Mouse (Mus musculus) heart, postnatal 10 days (tissue): Measurements from ENCODE around the gene Zdhhc14. TPM values are rescaled to one million over a fixed set of nuclear protein-coding genes. Genes with fewer than 3 reads are reported as not detected.

Experiments used
- DNase-seq, 2 experiments: peaks; one replicate each; pipeline ENCODE4 v3.0.0; 2021
- intact Hi-C: fragments of 180-260 bp; cut with DNase I; formaldehyde crosslinking; loops from one replicate; pipeline ENCODE4 v1.15.1; 2025
- total RNA-seq, 2 experiments: library from RNA; stranded (reverse); gene quantifications; 2 replicates each; pipeline ENCODE4 v1.2.3; 2021

The Zdhhc14 gene
- total RNA-seq, 2 experiments from 2014 or later, result 3.6 TPM

- intact Hi-C loops, result no loop called here
- no peak for DNase-seq
Observed at GRCm38 (mm10) chr17:5713141-5713540, 220.8 kb downstream of the Zdhhc14 start.

DNA sequence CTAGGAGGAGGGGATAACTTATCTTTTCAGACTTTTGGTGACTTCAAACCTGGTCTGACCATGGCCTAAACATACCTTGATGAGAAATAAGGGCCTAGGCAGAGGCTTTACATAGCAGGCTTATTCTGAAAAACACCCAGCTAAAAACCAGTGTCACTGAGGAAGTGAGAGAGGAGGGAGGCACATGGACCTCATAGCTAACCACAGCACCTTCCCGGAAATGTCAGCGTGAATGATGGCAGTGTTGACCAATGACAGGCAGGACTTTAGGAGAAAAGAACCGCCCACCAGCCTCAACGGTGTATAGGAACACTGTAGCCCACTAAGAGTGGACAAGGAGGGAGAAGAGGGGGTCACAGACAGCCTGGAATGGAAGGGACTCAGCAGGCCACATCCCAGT, 224.6 kb downstream of the Zdhhc14 start:
- intact Hi-C loops, result no loop called here
- no peak for DNase-seq

DNA sequence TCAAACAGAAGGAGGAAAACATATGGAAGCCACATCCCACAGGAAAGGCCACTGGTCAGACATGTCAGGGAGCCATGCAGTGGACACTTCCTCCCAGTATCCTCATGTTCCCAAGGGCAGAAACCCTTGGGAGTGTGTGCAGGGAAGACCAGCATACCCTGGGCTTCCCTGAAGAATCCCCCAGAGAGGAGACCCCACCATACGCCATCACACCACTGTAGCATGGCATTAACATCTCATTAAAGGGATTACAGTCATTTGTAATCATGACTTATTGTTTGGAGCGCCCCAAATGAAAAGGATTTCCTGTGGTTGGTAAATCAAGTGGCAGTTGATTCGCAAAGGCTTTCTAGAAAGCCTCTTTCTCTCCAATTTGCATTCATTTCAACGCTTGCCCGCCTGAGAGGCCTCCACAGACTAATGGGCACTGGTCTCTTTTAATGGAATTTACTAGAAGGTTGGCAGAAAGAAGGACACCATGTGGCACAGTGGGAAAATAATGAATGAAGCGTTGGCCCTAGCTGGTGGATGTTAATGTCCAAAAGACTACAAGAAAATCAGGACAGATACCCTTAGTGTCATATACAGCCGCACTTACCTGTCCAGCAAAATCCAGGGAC, 226.5 kb downstream of the Zdhhc14 start:
- intact Hi-C loops, result no loop called here
- no peak for DNase-seq

- intact Hi-C loops, result no loop called here
Observed at GRCm38 (mm10) chr17:5722802-5723201, 230.4 kb downstream of the Zdhhc14 start.

GRCm38 (mm10) chr17:5723601-5724189, 231.3 kb downstream of the Zdhhc14 start:
- intact Hi-C loops, result no loop called here
- peak in 1 of 2 experiments; percentile 21 for DNase-seq

More at GRCm38 (mm10) chr17:5722802-5723201, 230.4 kb downstream of the Zdhhc14 start:
- DNase-seq, result no peak

DNA sequence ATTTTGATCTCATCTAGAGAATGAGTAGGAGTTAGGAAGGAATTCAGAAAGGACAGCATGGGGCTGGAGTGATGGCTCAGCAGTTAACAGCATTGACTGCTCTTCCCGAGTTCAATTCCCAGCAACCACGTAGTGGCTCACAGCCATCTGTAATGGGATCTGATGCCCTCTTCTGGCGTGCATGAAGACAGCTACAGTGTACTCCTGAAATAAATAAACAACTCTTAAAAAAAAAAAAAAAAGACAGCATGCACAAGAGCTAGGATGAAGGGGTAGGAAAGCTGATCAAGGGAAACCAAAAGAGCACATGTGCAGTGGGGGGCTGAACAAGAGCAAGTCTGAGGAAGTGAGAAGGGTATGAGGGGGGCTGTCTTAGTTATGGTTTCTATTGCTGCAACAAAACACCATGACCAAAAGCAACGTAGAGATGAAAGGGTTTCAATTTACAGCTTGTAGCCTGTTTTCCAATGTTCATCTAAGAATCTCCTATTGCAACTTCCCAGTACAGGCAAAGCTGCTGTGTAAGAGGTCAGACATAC, 237.3 kb downstream of the Zdhhc14 start:
- no peak for DNase-seq
- intact Hi-C loops, result loop anchor here (5.0 kb wide), 1 partner anchor 287 kb away; the partner anchor contains the start of gene Tmem242

GRCm38 (mm10) chr17:5730538-5730937, 238.2 kb downstream of the Zdhhc14 start:
- no peak for DNase-seq
- intact Hi-C loops, result loop anchor here (5.0 kb wide), 1 partner anchor 288 kb away; the partner anchor contains the start of gene Tmem242

DNA sequence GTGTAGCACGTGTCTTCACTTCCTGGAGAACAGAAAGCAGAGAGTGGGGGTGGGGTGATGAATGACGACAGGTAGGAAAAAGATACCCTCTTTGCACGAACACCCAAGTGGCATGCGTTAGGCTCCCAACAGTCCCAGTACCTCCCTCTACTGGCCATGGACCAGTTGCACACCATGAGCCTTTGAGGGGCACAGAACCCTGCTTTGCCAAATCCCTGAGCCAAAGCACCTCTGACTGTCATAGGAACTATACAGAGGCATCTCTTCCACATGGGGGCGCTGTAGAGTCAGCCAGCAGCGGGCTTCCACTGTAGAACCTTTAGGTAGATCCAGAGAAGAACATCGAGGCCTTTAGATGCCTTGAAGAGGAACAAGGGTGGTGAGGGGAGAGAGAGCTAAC, 241.0 kb downstream of the Zdhhc14 start:
- intact Hi-C loops, result loop anchor here (5.0 kb wide), 1 partner anchor 291 kb away; the partner anchor contains the start of gene Tmem242
- peak; percentile 22 to 50 for DNase-seq

GRCm38 (mm10) chr17:5741061-5741460, 248.7 kb downstream of the Zdhhc14 start:
- intact Hi-C loops, result no loop called here
- no peak for DNase-seq

DNA sequence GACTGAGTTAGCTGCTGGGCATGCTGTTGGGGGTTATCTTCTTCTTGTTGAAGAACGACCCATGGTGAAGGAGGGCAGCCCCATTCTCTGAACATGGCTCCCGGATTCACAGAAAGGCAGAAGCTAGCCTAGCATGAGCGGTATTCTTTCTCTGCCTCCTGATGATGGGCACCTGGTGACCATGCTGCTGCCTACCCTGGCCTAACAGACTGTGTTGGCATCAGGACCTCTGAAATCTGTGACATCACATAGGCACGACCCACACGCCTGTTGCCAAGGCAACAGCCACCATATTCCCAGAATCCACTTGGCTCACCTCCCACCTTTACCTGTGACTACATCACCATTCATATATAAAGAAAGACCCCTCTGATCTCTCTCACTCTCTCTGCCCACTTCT, 251.7 kb downstream of the Zdhhc14 start:
- DNase-seq, result no peak

DNA sequence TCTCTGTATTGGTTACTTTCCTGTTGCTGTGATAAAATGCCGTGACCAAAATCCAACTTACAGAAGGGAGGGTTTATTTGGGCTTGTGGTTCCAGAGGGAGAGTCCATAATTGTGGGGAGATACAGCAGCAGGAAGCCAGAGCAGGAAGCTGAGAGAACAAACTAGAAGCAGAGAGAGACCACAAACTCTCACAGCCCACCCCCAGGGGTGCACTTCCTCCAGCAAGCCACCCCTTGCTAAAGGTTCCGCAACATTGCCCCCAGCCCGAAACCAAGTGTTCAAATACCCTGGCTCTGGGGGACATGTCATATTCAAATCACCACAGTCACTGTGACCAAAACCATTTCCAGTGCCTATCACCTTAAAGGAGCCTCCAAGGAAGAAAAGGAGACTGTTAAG, 254.0 kb downstream of the Zdhhc14 start:
- intact Hi-C loops, result no loop called here
- DNase-seq, result no peak

More for the DNA sequence above, 251.7 kb downstream of the Zdhhc14 start:
- intact Hi-C loops, result no loop called here

DNA sequence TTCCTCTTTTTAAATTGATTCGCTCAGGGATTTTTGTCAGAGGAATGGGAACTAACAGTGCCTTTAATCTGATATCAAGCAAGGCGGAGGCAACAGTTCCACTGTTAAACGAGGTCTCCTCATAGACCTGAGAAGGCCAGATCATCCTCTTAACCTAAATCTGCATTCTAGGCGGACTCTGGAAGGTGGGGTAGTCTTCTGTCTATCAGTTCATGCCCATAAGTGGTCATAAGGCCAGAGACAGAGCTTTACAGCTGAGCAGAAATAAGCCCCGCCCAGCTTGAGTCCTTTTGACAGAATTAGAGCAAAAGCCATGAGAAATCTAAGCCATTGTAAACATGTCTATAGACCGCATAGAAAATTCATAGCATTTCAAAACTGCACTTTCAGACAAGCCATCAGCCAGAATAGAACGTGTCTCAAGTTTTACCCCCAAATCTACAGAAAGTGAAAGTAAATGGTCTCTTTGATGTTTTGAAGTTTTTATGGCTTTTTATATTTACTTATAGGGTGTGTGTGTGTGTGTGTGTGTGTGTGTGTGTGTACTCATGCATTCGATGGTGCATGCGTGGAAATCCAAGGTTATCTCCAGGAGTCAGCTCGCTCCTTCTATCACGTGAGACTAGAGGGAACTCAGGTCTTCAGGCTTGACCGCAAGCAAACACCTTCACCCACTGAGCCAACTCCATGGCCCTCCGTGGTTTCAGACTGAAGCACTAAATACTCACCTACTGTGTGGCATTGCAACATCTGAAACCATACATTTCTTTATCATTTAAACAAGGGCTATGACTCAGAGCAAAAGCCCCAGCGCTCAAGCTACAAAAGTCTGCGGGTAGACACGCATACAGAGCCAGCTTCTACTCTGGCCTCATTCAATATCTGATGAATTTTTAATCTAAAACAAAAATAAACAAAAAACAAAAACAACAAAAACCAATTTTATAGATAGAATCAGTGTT, 255.5 kb downstream of the Zdhhc14 start:
- intact Hi-C loops, result loop anchor here (1.0 kb wide), 1 partner anchor 308 kb away; the partner anchor contains the start of gene Tmem242

DNA sequence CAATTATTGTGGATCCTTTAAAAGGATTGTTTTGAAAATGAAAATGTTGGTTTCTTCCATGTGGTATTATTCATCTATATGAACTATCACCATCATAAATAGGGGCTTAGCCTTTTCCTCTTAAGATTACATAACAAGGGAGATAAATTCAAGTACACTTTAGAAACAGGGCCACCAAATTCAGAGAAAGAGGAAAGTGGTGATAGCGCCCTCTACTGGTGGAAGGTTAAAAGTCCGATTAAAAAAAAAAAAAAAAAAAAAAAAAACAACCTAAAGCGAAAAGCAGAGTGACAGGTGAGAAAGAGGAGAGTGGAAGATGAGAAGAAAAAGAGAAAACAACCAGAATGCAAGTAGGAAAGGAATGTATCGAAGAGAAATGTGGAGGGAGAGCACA, 256.1 kb downstream of the Zdhhc14 start:
- intact Hi-C loops, result loop anchor here (1.0 kb wide), 1 partner anchor 308 kb away; the partner anchor contains the start of gene Tmem242
- peak; percentile 30 to 65 for DNase-seq

More for the DNA sequence above, 255.5 kb downstream of the Zdhhc14 start:
- no peak for DNase-seq

- intact Hi-C loops, result no loop called here
- no peak for DNase-seq
Observed at GRCm38 (mm10) chr17:5750278-5750677, 257.9 kb downstream of the Zdhhc14 start.

DNA sequence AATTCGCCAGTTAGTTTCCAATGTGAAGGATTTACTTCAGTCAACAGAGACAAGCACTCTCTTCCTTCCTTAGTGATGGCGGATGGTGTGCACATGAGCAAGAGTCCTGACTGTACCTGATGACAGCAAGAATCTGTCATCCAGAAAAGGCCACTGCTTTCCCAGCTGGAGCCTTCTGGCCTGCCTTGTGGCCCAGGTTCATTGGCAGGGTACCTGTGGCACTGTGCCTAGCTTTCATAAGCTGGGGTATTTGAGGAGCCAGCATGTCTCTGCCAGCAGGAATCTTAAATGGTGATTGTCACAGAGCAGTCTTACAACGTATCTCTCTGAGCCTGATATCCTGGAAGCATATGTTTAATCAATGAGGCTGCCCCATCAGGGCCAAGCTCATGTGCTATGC, 258.7 kb downstream of the Zdhhc14 start:
- intact Hi-C loops, result loop anchor here (1.0 kb wide), 1 partner anchor 322 kb away; no protein-coding TSS in a partner anchor

DNA sequence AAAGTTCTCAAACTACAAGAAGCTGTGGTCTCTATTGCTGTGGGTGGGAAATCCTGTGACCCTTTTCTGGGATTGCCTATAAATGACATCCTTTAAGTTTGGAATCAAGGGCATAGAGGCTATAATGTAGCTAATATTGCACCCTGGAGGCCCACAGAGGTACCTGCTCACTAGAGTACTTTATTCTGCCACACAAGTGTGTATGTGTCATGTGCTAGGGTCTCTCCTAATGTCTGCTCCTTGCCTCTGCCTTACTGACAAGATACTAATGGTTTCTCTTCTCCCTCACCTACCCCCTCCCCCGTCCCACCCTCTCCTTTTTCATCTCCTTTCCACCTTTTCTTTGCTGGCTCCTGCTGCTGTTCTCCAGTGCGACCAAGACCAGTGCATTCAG, 260.0 kb downstream of the Zdhhc14 start:
- no peak for DNase-seq
- intact Hi-C loops, result no loop called here

More for the DNA sequence above, 258.7 kb downstream of the Zdhhc14 start:
- DNase-seq, result no peak

GRCm38 (mm10) chr17:5752716-5753585, 260.6 kb downstream of the Zdhhc14 start:
- DNase-seq, result peak; percentile 84 to 93
- intact Hi-C loops, result loop anchor here (1.0 kb wide), 1 partner anchor 313 kb away; the partner anchor contains the start of gene Tmem242

DNA sequence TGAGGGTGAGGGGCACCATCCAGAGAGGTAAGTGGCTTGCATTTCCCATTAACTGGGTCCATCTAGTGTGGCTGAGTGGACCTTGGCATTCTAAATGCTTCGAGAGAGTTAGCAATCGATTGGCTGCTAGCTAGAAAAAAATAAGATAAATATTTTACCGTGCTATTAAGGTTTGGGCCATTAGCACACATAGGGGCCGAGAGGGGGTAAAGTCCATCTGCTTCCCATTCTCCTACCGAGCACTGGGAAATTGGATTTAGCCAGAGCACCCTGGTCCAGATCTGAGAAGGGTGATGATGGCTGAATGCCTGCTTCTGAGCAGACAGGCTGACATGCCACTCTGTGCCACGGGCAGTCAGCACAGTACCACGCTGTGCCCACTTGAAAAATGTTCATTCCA, 263.1 kb downstream of the Zdhhc14 start:
- no peak for DNase-seq
- intact Hi-C loops, result no loop called here

- no peak for DNase-seq
- intact Hi-C loops, result no loop called here
Observed at GRCm38 (mm10) chr17:5756065-5756464, 263.7 kb downstream of the Zdhhc14 start.

DNA sequence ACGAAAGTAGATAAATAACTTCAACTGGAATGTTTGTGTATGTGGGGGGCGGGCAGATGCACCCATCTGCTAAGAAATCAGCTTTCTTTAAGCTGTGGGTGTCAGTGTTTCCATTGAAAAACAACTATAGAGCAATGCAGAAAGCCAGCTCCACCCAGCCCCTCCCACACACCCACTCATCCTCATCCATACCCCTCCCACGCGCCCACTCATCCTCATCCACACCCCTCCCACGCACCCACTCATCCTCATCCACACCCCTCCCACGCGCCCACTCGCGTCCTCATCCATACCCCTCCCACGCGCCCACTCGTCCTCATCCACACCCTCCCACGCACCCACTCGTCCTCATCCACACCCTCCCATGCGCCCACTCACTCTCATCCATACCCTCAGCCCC, 264.5 kb downstream of the Zdhhc14 start:
- intact Hi-C loops, result no loop called here
- DNase-seq, result no peak
